Mouse (Mus musculus): ENCODE measurements around the gene Mthfd1l.

Gene Mthfd1l

GRCm38 (mm10) chr10:3978326-3978725 lies 5.4 kb downstream of the Mthfd1l start:
- DNase-seq (ENCODE audit: low spot score in 2 of 2), result no peak

GRCm38 (mm10) chr10:3978792-3979488 lies 6.0 kb downstream of the Mthfd1l start:
- DNase-seq (ENCODE audit: low spot score in 2 of 2), result no peak

- DNase-seq (ENCODE audit: low spot score in 2 of 2), result no peak
Measured at GRCm38 (mm10) chr10:3980231-3980630, 7.3 kb downstream of the Mthfd1l start.

GRCm38 (mm10) chr10:3990295-3990883 lies 17.5 kb downstream of the Mthfd1l start:
- no peak for DNase-seq (ENCODE audit: low spot score in 2 of 2)

- no peak for DNase-seq (ENCODE audit: low spot score in 2 of 2)
Measured at GRCm38 (mm10) chr10:3993365-3994102, 20.6 kb downstream of the Mthfd1l start.

GRCm38 (mm10) chr10:3995277-3995676 lies 22.4 kb downstream of the Mthfd1l start:
- no peak for DNase-seq (ENCODE audit: low spot score in 2 of 2)

GRCm38 (mm10) chr10:3996170-3996876 lies 23.4 kb downstream of the Mthfd1l start:
- DNase-seq (ENCODE audit: low spot score in 2 of 2), result peak in 1 of 2 experiments; percentile 73

GRCm38 (mm10) chr10:3997851-3998426 lies 25.0 kb downstream of the Mthfd1l start:
- DNase-seq (ENCODE audit: low spot score in 2 of 2), result no peak

GRCm38 (mm10) chr10:4002711-4003110 lies 29.8 kb downstream of the Mthfd1l start:
- no peak for DNase-seq (ENCODE audit: low spot score in 2 of 2)

- DNase-seq (ENCODE audit: low spot score in 2 of 2), result no peak
Measured at GRCm38 (mm10) chr10:4005191-4005590, 32.3 kb downstream of the Mthfd1l start.

- DNase-seq (ENCODE audit: low spot score in 2 of 2), result no peak
Measured at GRCm38 (mm10) chr10:4006296-4007015, 33.5 kb downstream of the Mthfd1l start.

GRCm38 (mm10) chr10:4022628-4023303 lies 49.8 kb downstream of the Mthfd1l start:
- DNase-seq (ENCODE audit: low spot score in 2 of 2), result no peak

GRCm38 (mm10) chr10:4026616-4027015 lies 53.7 kb downstream of the Mthfd1l start:
- no peak for DNase-seq (ENCODE audit: low spot score in 2 of 2)

- DNase-seq (ENCODE audit: low spot score in 2 of 2), result no peak
Measured at GRCm38 (mm10) chr10:4027466-4027865, 54.5 kb downstream of the Mthfd1l start.

- DNase-seq (ENCODE audit: low spot score in 2 of 2), result no peak
Measured at GRCm38 (mm10) chr10:4028851-4029442, 56.0 kb downstream of the Mthfd1l start.

GRCm38 (mm10) chr10:4033761-4034160 lies 60.8 kb downstream of the Mthfd1l start:
- DNase-seq (ENCODE audit: low spot score in 2 of 2), result no peak

- no peak for DNase-seq (ENCODE audit: low spot score in 2 of 2)
Measured at GRCm38 (mm10) chr10:4036476-4036875, 63.6 kb downstream of the Mthfd1l start.

GRCm38 (mm10) chr10:4037066-4037465 lies 64.1 kb downstream of the Mthfd1l start:
- no peak for DNase-seq (ENCODE audit: low spot score in 2 of 2)

GRCm38 (mm10) chr10:4038576-4038975 lies 65.7 kb downstream of the Mthfd1l start:
- no peak for DNase-seq (ENCODE audit: low spot score in 2 of 2)

- peak in 1 of 2 experiments; percentile 52 for DNase-seq (ENCODE audit: low spot score in 2 of 2)
Measured at GRCm38 (mm10) chr10:4041691-4042090, 68.8 kb downstream of the Mthfd1l start.

Measured in left cerebral cortex, adult 9 months (tissue).